Mouse (Mus musculus) layer of hippocampus, postnatal 36 days (tissue): Measurements from ENCODE around the gene Gckr. TPM values are rescaled to one million over a fixed set of nuclear protein-coding genes. Genes with fewer than 3 reads are reported as not detected.

Experiments used
- DNase-seq, 2 experiments: peaks; one replicate each; pipeline ENCODE4 v3.0.0; 2022
- total RNA-seq, 2 experiments: library from RNA; stranded (reverse); gene quantifications; 2 replicates each; pipeline ENCODE4 v1.2.3; 2021

Gckr gene
- total RNA-seq, 2 experiments from 2014 or later, result 0.10 TPM; not detected in 1

- peak; percentile 63 to 66 for DNase-seq
These were observed 1.6 kb upstream of the Gckr start, which contains the start of gene Fndc4 for GRCm38 (mm10) chr5:31295606-31296141. Gene Fndc4 (minus strand): TSS chr5:31296080.

GRCm38 (mm10) chr5:31297981-31298380 is 738 bp downstream of the Gckr start:
- DNase-seq, result no peak

- no peak for DNase-seq
These were observed 1.2 kb downstream of the Gckr start for GRCm38 (mm10) chr5:31298486-31298885.

GRCm38 (mm10) chr5:31301866-31302265 is 4.6 kb downstream of the Gckr start:
- DNase-seq, result no peak

- DNase-seq, result no peak
These were observed 5.8 kb downstream of the Gckr start for GRCm38 (mm10) chr5:31303093-31303492.

GRCm38 (mm10) chr5:31312806-31313205 is 15.6 kb downstream of the Gckr start:
- DNase-seq, result no peak

GRCm38 (mm10) chr5:31322776-31323175 is 25.5 kb downstream of the Gckr start:
- no peak for DNase-seq

GRCm38 (mm10) chr5:31324085-31324484 is 26.8 kb downstream of the Gckr start:
- no peak for DNase-seq

GRCm38 (mm10) chr5:31326850-31327249 is 29.6 kb downstream of the Gckr start:
- no peak for DNase-seq

GRCm38 (mm10) chr5:31328255-31328654 is 31.0 kb downstream of the Gckr start:
- peak; percentile 19 to 36 for DNase-seq

- peak in 1 of 2 experiments; percentile 4 for DNase-seq
These were observed 60.3 kb downstream of the Gckr start for GRCm38 (mm10) chr5:31357586-31357985.

- no peak for DNase-seq
These were observed 63.7 kb downstream of the Gckr start for GRCm38 (mm10) chr5:31360955-31361354.

Other genes starting within 250 kb of the Gckr start
- 10 to 100 TPM; 73.7 to 77.5 TPM for gene Atraid, start 249.1 kb upstream of the Gckr start, total RNA-seq
- 10 to 100 TPM; 13.7 to 14.2 TPM for gene Slc5a6, start 248.5 kb upstream of the Gckr start, total RNA-seq
- 10 to 100 TPM; 22.3 to 25.5 TPM for gene Cad, start 242.7 kb upstream of the Gckr start, total RNA-seq
- gene Dnajc5g, start 191.2 kb upstream of the Gckr start, total RNA-seq, result not detected
- 10 to 100 TPM; 73.6 to 76.8 TPM for gene Slc30a3, start 189.2 kb upstream of the Gckr start, total RNA-seq
- gene Trim54, start 180.7 kb upstream of the Gckr start, total RNA-seq, result not detected
- not detected for gene Ucn, start 158.6 kb upstream of the Gckr start, total RNA-seq
- gene Mpv17, start 143.2 kb upstream of the Gckr start, total RNA-seq, result 10 to 100 TPM; 61.2 to 62.2 TPM
- gene Gm29609, start 117.5 kb upstream of the Gckr start, total RNA-seq, result 1 to 10 TPM; 3.2 to 3.4 TPM
- 10 to 100 TPM; 58.5 to 66.8 TPM for gene Gtf3c2, start 117.3 kb upstream of the Gckr start, total RNA-seq
- gene Snx17, start 104.2 kb upstream of the Gckr start, total RNA-seq, result 10 to 100 TPM; 77.0 to 83.7 TPM
- 10 to 100 TPM; 38.7 to 46.9 TPM for gene Eif2b4, start 104.0 kb upstream of the Gckr start, total RNA-seq
- gene Zfp513, start 95.1 kb upstream of the Gckr start, total RNA-seq, result 10 to 100 TPM; 29.2 to 30.4 TPM
- 10 to 100 TPM; 74.4 to 75.3 TPM for gene Ppm1g, start 76.8 kb upstream of the Gckr start, total RNA-seq
- gene Nrbp1, start 56.6 kb upstream of the Gckr start, total RNA-seq, result 10 to 100 TPM; 81.6 to 84.8 TPM
- not detected for gene Gm9970, start 56.2 kb upstream of the Gckr start, total RNA-seq
- 1 to 10 TPM; 3.0 to 3.7 TPM for gene Krtcap3, start 45.8 kb upstream of the Gckr start, total RNA-seq
- 10 to 100 TPM; 69.1 to 93.8 TPM for gene Ift172, start 6.3 kb upstream of the Gckr start, total RNA-seq
- 100 to 1,000 TPM; 144 to 187 TPM for gene Fndc4, start 1.4 kb upstream of the Gckr start, total RNA-seq
- 10 to 100 TPM; 46.2 to 47.9 TPM for gene Zfp512, start 155.0 kb downstream of the Gckr start, total RNA-seq
- gene 4930548H24Rik, start 188.3 kb downstream of the Gckr start, total RNA-seq, result under 1 TPM in 1 of 2 experiments, not detected in 1; 0.20 TPM
- 10 to 100 TPM; 32.5 to 34.0 TPM for gene Gpn1, start 197.3 kb downstream of the Gckr start, total RNA-seq
- 10 to 100 TPM; 55.7 to 57.1 TPM for gene Slc4a1ap, start 229.6 kb downstream of the Gckr start, total RNA-seq
- gene Supt7l, start 230.4 kb downstream of the Gckr start, total RNA-seq, result 10 to 100 TPM; 17.7 to 19.5 TPM